9 mouse cellular contexts compared by ENCODE assay signal in the genomic region with DNA sequence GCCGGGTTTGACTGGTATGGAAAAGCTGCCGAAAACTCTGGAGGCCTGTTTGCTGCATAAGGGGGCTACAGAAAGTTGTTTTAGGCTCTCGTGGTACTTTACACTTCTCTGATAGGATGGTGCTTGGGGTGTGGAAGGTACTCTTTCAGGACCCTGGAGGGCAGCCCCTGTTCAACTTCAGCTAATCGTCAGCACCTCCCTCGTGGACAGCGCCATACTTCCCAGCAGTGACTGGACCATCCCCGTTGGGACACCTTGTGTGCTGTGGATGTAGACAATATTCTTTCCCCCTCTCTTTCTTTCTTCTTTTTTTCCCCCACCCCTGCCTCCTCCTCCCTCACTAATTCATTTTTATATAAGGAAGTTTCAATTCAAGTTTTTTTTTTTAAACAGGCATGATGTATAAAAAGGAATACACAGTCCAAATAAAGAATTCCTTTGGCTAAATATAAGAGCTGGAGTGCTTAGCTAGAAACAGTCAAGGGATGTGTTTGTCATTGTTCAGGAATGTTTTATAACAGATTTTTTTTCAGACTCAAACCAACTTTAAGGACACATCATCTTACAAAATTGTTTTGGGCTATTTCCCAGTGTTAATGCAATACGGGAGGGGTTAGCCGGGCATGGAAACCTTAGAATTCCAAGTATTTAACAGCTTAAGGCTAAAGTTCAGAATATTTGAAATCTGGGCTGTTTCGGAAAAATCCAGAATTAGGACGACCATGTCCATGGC.
DNase-seq lines count a peak whose midpoint lies in the region; ATAC-seq lines count a peak whose summit lies in the region.
"Had no signal": no experiment of that assay in that cellular context is flagged by ENCODE, and none has a peak within 500 bp of the region (broad histone marks: within the 10 kb centered on the region; RNA-seq: fewer than 3 reads in every experiment).

No protein-coding gene starts in this region.

- peaks cover 7% of the 10 kb centered on the region for H3K4me1 ChIP-seq in heart, embryonic 12.5 days (replicated peaks)
- H3K4me1 ChIP-seq: limb, embryonic 12.5 days had no signal

- no peak overlapping the region for H3K27ac ChIP-seq in heart, embryonic 12.5 days (ENCODE audit: poor library complexity, severe bottlenecking)
- H3K27ac ChIP-seq: limb, embryonic 12.5 days had no signal

- no peak overlapping the region for H3K9ac ChIP-seq in heart, embryonic 12.5 days
- H3K9ac ChIP-seq: limb, embryonic 12.5 days had no signal

- no peak overlapping the region for H3K4me3 ChIP-seq in heart, embryonic 12.5 days
- H3K4me3 ChIP-seq: limb, embryonic 12.5 days had no signal

- no peaks in the 10 kb centered on the region for H3K9me3 ChIP-seq in heart, embryonic 12.5 days (replicated peaks)
- H3K9me3 ChIP-seq: limb, embryonic 12.5 days had no signal

- 50% methylated on average over 11 of the region's 11 CpGs for WGBS in heart, embryonic 12.5 days

- intact Hi-C loops in heart, postnatal 36 days (cut with DNase I), result loop anchor here (5.0 kb wide), 1 partner anchor 35 kb away; no protein-coding TSS in a partner anchor

- no peak for ATAC-seq in heart, embryonic 12.5 days (ENCODE audit: insufficient number of reproducible peaks, low FRiP score)

- H3K27me3 ChIP-seq in heart, embryonic 12.5 days (replicated peaks), result 0 out of 2 replicates have a peak, but pooled peaks cover 7% of the 10 kb centered on the region
- H3K27me3 ChIP-seq: limb, embryonic 12.5 days had no signal

- DNase-seq in heart, adult 18-20 months, result peak; percentile 47 to 70
- DNase-seq in thymus, postnatal 4 days, result peak; percentile 36
- DNase-seq in thymus, postnatal 10 days (ENCODE audit: low spot score in 2 of 2), result no peak
- peak; percentile 52 to 66 for DNase-seq in heart, postnatal 36 days
- no peak for DNase-seq in cerebellum, adult 11 months
- DNase-seq in spleen, postnatal 14 days (ENCODE audit: low spot score in 2 of 2), result no peak
- no peak for DNase-seq in T-cell, adult 2 months (ENCODE audit: low spot score)

- H3K36me3 ChIP-seq in heart, embryonic 12.5 days, result no peaks in the 10 kb centered on the region
- H3K36me3 ChIP-seq: limb, embryonic 12.5 days had no signal

- no peak overlapping the region for H3K4me2 ChIP-seq in heart, embryonic 12.5 days
- H3K4me2 ChIP-seq: limb, embryonic 12.5 days had no signal

Comparison
In these comparisons a context has a peak if more than half of its experiments do, and no peak if none do; other contexts are left out.
1. DNase-seq: peak in heart, adult 18-20 months (2 of 2), thymus, postnatal 4 days (single experiment) and heart, postnatal 36 days (2 of 2); none in thymus, postnatal 10 days (0 of 2), cerebellum, adult 11 months (single experiment), spleen, postnatal 14 days (0 of 2) and T-cell, adult 2 months (single experiment).